18 mouse cellular contexts compared by ENCODE assay signal in the genomic region with DNA sequence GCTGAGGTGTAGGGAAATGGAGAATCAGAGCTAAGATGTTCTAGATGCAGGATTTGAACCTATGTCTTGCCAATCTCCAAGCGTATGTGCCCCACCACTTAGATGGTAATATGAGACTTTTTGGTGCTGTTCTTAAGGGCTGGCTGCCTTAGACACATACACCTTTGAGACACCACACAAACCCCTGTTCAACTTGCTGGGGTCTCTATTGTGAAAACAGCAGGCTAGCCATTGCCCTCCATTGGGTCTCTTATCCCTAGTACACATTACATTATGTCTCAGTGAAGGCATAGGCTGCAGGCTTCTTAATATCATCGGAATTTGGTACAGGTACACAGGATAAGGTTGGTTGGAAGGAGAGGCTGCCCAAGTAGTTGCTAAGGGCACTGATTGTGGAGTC.
"Had no signal": no experiment of that assay in that cellular context is flagged by ENCODE, and none has a peak within 500 bp of the region (broad histone marks: within the 10 kb centered on the region; RNA-seq: fewer than 3 reads in every experiment).

No protein-coding gene starts in this region.

- H3K4me2 ChIP-seq: lung, embryonic 14.5 days; midbrain, embryonic 12.5 days; neural tube, embryonic 13.5 days; neural tube, embryonic 15.5 days had no signal

- ATAC-seq: midbrain, embryonic 16.5 days had no signal

- DNase-seq: lung, adult 18-20 months; lung, embryonic 14.5 days; lung, postnatal 10 days; lung, postnatal 4 days; midbrain, embryonic 14.5 days; retina, postnatal 1 day; right cerebral cortex, adult 18-20 months; right cerebral cortex, postnatal 25 days; right cerebral cortex, postnatal 4 days; spleen, adult 18-20 months; thymus, adult 18-20 months; thymus, postnatal 14 days; thymus, postnatal 36 days had no signal

- H3K27ac ChIP-seq: midbrain, embryonic 12.5 days; neural tube, embryonic 13.5 days had no signal

- H3K9ac ChIP-seq: lung, embryonic 14.5 days; midbrain, embryonic 12.5 days; neural tube, embryonic 13.5 days; neural tube, embryonic 15.5 days had no signal

- H3K36me3 ChIP-seq: midbrain, embryonic 12.5 days; neural tube, embryonic 13.5 days; neural tube, embryonic 15.5 days had no signal

- H3K4me3 ChIP-seq: midbrain, embryonic 12.5 days; myocyte; neural tube, embryonic 13.5 days; neural tube, embryonic 15.5 days had no signal

- H3K9me3 ChIP-seq: midbrain, embryonic 12.5 days; neural tube, embryonic 13.5 days; neural tube, embryonic 15.5 days had no signal

- H3K27me3 ChIP-seq: midbrain, embryonic 12.5 days; neural tube, embryonic 13.5 days; neural tube, embryonic 15.5 days had no signal
